Mouse (Mus musculus): ENCODE data around the gene Hist1h2ab.

DNA sequence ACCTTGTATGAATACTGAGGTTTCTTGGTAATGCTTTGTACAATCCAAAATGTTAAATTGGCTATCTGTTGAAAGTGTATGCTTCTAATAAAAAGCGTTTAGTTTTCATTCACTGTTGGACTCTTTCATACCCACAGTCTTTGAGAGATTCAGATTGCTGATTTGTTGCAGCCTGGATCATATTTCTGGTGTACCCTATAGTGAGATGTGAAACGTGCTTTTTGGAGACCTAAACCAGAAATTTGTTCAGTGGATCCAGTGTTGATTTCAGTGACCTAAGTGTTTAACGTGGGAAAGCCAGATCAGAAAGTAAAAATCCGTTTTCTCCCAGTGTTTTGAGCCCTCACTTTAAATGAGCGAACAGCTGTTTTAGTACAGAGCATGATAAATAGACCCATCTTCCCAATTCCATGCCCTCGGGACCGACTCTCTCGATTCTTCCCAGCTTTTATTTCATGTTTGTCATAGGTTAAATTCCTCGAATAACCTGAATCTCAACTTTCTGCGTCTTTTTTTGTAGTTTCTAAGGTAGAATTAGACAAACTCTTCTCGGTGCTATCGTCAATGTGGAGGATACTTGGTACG is 10.6 kb upstream of the Hist1h2ab start:
- no peak for TF ChIP-seq POLR2A (IDR thresholded peaks at IDR 0.05; ENCODE audit: insufficient read depth, low read length)
- TF ChIP-seq EP300 (IDR thresholded peaks at IDR 0.05; ENCODE audit: insufficient read depth, low read depth, low read length): no peak

Measured in ES-Bruce4 (cell line).